Mouse (Mus musculus) G1E (cell line): ENCODE data around the gene Tmem209.

Experiments used
- CTCF ChIP-seq: IDR thresholded peaks from 2 replicates; pipeline ENCODE4 v1.5.1; 2012; ENCODE audit warnings: low read depth, low read length, inconsistent platforms, mixed read lengths
- GATA1 ChIP-seq: IDR thresholded peaks from 2 replicates; pipeline ENCODE4 v1.6.1; 2012; ENCODE audit warnings: borderline replicate concordance, low read length, inconsistent platforms, mixed read lengths
- GATA2 ChIP-seq: IDR thresholded peaks from 2 replicates; pipeline ENCODE4 v1.6.1; 2012; ENCODE audit warnings: low read depth, low read length, inconsistent platforms, borderline replicate concordance

GRCm38 (mm10) chr6:30461755-30462344 is 47.7 kb downstream of the Tmem209 start:
- no peak for TF ChIP-seq CTCF
- TF ChIP-seq GATA2, result no peak
- TF ChIP-seq GATA1, result no peak
